Mouse (Mus musculus) intestine, embryonic 14.5 days (tissue): ENCODE measurements around the gene Prkn. TPM values are rescaled to one million over a fixed set of nuclear protein-coding genes. Genes with fewer than 3 reads are reported as not detected.

Source experiments
- ATAC-seq: fragments of 200-750 bp; cut with Nextera tagmentation; replicated peaks from 2 replicates; pipeline ENCODE4 v1.8.0; 2017; ENCODE audit warnings: low read depth, moderate number of reproducible peaks, moderate TSS enrichment, moderate library complexity; ENCODE audit not compliant: low FRiP score, low TSS enrichment
- DNase-seq: peaks from one replicate; pipeline ENCODE4 v3.0.0-alpha.2; 2018; ENCODE audit warnings: low spot score
- H3K27ac ChIP-seq: fragments of 300-500 bp; sonication (generic); 2 replicates; pipeline ENCODE4 v1.5.1; 2014; ENCODE audit warnings: low read depth, mild to moderate bottlenecking, control low read depth
- H3K27me3 ChIP-seq: fragments of 300-500 bp; sonication (generic); replicated peaks from 2 replicates; pipeline ENCODE4 v1.6.1; 2014; ENCODE audit warnings: low read length, control low read depth; ENCODE audit not compliant: control insufficient read depth, insufficient read depth
- H3K36me3 ChIP-seq: fragments of 300-500 bp; sonication (generic); 2 replicates; pipeline ENCODE4 v1.6.1; 2014; ENCODE audit warnings: low read length, control low read depth; ENCODE audit not compliant: control insufficient read depth, insufficient read depth
- H3K4me1 ChIP-seq: fragments of 300-500 bp; sonication (generic); replicated peaks from 2 replicates; pipeline ENCODE4 v1.6.1; 2014; ENCODE audit warnings: low read length, control low read depth, mixed read lengths; ENCODE audit not compliant: control insufficient read depth, insufficient read depth
- H3K4me2 ChIP-seq: fragments of 300-500 bp; sonication (generic); 2 replicates; pipeline ENCODE4 v1.6.1; 2014; ENCODE audit warnings: low read length
- H3K4me3 ChIP-seq: fragments of 300-500 bp; sonication (generic); 2 replicates; pipeline ENCODE4 v1.5.1; 2014; ENCODE audit warnings: low read depth, low read length, control low read depth, mixed read lengths
- H3K9ac ChIP-seq: fragments of 300-500 bp; sonication (generic); 2 replicates; pipeline ENCODE4 v1.6.1; 2014; ENCODE audit warnings: mild to moderate bottlenecking, low read length
- H3K9me3 ChIP-seq: fragments of 300-500 bp; sonication (generic); 2 replicates; pipeline ENCODE4 v1.6.1; 2016; ENCODE audit warnings: low read length, control low read depth; ENCODE audit not compliant: control insufficient read depth
- WGBS: fragments of 180-500 bp; shearing (Covaris S2); extraction: QIAGEN DNeasy Blood & Tissue Kit; methylation state at CpG from one replicate; pipeline ENCODE4 v1.1.7; 2014; 5-methylcytosine and 5-hydroxymethylcytosine counted together
- polyA plus RNA-seq: library from polyadenylated mRNA; unstranded; fragments of >200 nt; fragmentation: Nextera tagmentation; extraction: Ambion mirVana; gene quantifications from 2 replicates; pipeline ENCODE4 v1.2.1, GENCODE M21; 2014

Gene Prkn
- polyA plus RNA-seq, 1 experiment from 2014 or later, result 2.3 TPM

GRCm38 (mm10) chr17:11468624-11469023, 628.4 kb downstream of the Prkn start:
- no peaks in the 10 kb centered on the region for H3K9me3 ChIP-seq

DNA sequence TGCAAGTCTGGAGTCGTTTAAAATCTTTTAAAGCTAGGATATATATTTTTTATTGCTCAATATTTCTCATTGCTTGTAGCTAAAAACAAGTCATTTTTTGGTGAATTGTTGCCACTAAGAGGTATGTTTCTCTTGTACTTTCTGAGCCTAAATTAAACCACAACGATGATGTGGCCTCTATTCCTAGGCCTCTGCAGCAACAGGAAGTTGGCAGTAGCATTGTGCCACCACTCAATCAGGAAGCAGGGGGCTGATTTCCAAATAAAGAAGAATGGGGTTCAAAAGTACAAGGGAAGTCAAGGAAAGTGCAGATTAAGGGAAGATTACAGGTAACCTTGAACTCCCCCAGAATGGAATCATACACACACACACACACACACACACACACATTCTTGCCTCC, 642.8 kb downstream of the Prkn start:
- no peaks in the 10 kb centered on the region for H3K9me3 ChIP-seq
- H3K27ac ChIP-seq, result no peak overlapping the region
- no peak for DNase-seq
- no peaks in the 10 kb centered on the region for H3K4me1 ChIP-seq
- no peak for ATAC-seq
- no peak overlapping the region for H3K4me3 ChIP-seq
- no peaks in the 10 kb centered on the region for H3K36me3 ChIP-seq
- H3K9ac ChIP-seq, result no peak overlapping the region
- no peak overlapping the region for H3K4me2 ChIP-seq
- H3K27me3 ChIP-seq, result no peaks in the 10 kb centered on the region
- 70% methylated on average over 2 of the region's 2 CpGs for WGBS

More at GRCm38 (mm10) chr17:11468624-11469023, 628.4 kb downstream of the Prkn start:
- DNase-seq (no peak), ATAC-seq (no peak)
- Histone ChIP-seq H3K36me3 (no peaks in the 10 kb centered on the region), H3K27me3 (no peaks in the 10 kb centered on the region), H3K4me3 (no peak overlapping the region), H3K4me1 (no peaks in the 10 kb centered on the region), H3K9ac (no peak overlapping the region), H3K27ac (no peak overlapping the region), H3K4me2 (no peak overlapping the region)
- WGBS, result 87% methylated on average over 2 of the region's 2 CpGs

GRCm38 (mm10) chr17:11490051-11490450, 649.9 kb downstream of the Prkn start:
- Histone ChIP-seq H3K27ac (no peak overlapping the region), H3K4me1 (no peaks in the 10 kb centered on the region), H3K4me2 (no peak overlapping the region), H3K4me3 (no peak overlapping the region), H3K9me3 (no peaks in the 10 kb centered on the region), H3K27me3 (no peaks in the 10 kb centered on the region), H3K9ac (no peak overlapping the region), H3K36me3 (no peaks in the 10 kb centered on the region)
- ATAC-seq, result no peak
- DNase-seq, result no peak
- 87% methylated on average over 4 of the region's 4 CpGs for WGBS

- H3K9me3 ChIP-seq, result no peaks in the 10 kb centered on the region
- H3K4me3 ChIP-seq, result no peak overlapping the region
- ATAC-seq, result no peak
- DNase-seq, result no peak
- H3K27me3 ChIP-seq, result no peaks in the 10 kb centered on the region
- no peak overlapping the region for H3K4me2 ChIP-seq
- no peaks in the 10 kb centered on the region for H3K4me1 ChIP-seq
- H3K36me3 ChIP-seq, result no peaks in the 10 kb centered on the region
- WGBS, result 90% methylated on average over 7 of the region's 7 CpGs
- no peak overlapping the region for H3K9ac ChIP-seq
- no peak overlapping the region for H3K27ac ChIP-seq
Observed at GRCm38 (mm10) chr17:11502556-11502955, 662.4 kb downstream of the Prkn start.

GRCm38 (mm10) chr17:11504496-11504895, 664.3 kb downstream of the Prkn start:
- no peak overlapping the region for H3K9ac ChIP-seq
- no peak overlapping the region for H3K4me3 ChIP-seq
- DNase-seq (no peak), ATAC-seq (no peak)
- H3K9me3 ChIP-seq, result no peaks in the 10 kb centered on the region
- H3K4me2 ChIP-seq, result no peak overlapping the region
- no peaks in the 10 kb centered on the region for H3K36me3 ChIP-seq
- no peaks in the 10 kb centered on the region for H3K27me3 ChIP-seq
- no peak overlapping the region for H3K27ac ChIP-seq
- whole genome bisulfite sequencing, result 92% methylated on average over 3 of the region's 3 CpGs
- H3K4me1 ChIP-seq, result no peaks in the 10 kb centered on the region

- Histone ChIP-seq H3K4me2 (no peak overlapping the region), H3K4me1 (no peaks in the 10 kb centered on the region), H3K27ac (no peak overlapping the region), H3K36me3 (no peaks in the 10 kb centered on the region), H3K9me3 (no peaks in the 10 kb centered on the region), H3K27me3 (no peaks in the 10 kb centered on the region), H3K9ac (no peak overlapping the region), H3K4me3 (no peak overlapping the region)
- 83% methylated on average over 3 of the region's 3 CpGs for whole genome bisulfite sequencing
- DNase-seq (no peak), ATAC-seq (no peak)
Observed at GRCm38 (mm10) chr17:11507082-11507481, 666.9 kb downstream of the Prkn start.

DNA sequence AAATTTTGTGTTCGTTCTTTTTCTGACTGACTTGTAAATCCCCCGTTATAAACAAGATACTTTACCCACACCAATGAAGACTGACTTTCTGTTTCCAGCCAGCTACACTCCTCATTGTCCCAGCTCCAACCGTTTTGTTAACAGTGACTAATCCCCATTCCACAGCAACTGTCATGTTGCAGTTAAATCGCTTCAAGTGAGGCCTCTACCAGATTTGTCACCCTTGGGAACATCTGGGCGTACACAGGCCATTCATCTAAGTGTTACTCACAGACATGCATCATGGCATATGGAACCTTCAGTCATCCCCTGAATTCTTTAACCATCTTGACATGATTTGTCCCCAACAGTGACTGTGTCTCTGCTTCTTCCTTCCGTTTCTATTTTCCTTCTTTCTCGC, 669.9 kb downstream of the Prkn start:
- ATAC-seq (no peak), DNase-seq (no peak)
- no peak overlapping the region for H3K27ac ChIP-seq
- no peaks in the 10 kb centered on the region for H3K36me3 ChIP-seq
- H3K4me2 ChIP-seq, result no peak overlapping the region
- no peak overlapping the region for H3K9ac ChIP-seq
- no peaks in the 10 kb centered on the region for H3K4me1 ChIP-seq
- no peaks in the 10 kb centered on the region for H3K9me3 ChIP-seq
- WGBS, result 70% methylated on average over 7 of the region's 7 CpGs
- no peak overlapping the region for H3K4me3 ChIP-seq
- H3K27me3 ChIP-seq, result no peaks in the 10 kb centered on the region

GRCm38 (mm10) chr17:11514032-11514761, 674.0 kb downstream of the Prkn start:
- Histone ChIP-seq H3K9me3 (no peaks in the 10 kb centered on the region), H3K4me1 (no peaks in the 10 kb centered on the region), H3K4me3 (no peak overlapping the region), H3K27ac (no peak overlapping the region), H3K9ac (no peak overlapping the region), H3K27me3 (no peaks in the 10 kb centered on the region), H3K36me3 (no peaks in the 10 kb centered on the region), H3K4me2 (no peak overlapping the region)
- ATAC-seq (no peak), DNase-seq (no peak)
- WGBS, result 33% methylated on average over 8 of the region's 8 CpGs

DNA sequence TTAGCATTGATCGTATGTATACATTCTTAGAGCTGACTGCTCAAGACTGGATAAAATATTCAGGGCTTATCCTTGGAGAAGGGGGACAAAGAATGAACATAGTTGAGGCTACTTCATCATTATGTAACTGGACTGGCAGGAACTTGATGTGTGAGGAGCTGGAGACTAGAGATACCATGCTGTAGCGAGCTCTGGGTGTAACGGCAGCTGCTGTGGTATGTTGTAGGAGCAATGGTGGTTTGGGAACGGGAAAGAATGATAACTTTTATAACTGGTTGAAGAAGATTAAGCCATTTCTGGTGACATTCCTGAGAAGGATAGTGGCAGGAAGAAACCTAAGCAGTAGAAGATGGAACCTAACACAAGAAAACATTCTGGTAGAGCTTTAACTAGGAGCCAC, 675.4 kb downstream of the Prkn start:
- Histone ChIP-seq H3K9me3 (no peaks in the 10 kb centered on the region), H3K36me3 (no peaks in the 10 kb centered on the region), H3K9ac (no peak overlapping the region), H3K27ac (no peak overlapping the region), H3K27me3 (no peaks in the 10 kb centered on the region), H3K4me1 (no peaks in the 10 kb centered on the region), H3K4me2 (no peak overlapping the region), H3K4me3 (no peak overlapping the region)
- ATAC-seq (no peak), DNase-seq (no peak)
- WGBS, result 89% methylated on average over 4 of the region's 4 CpGs
